Mouse (Mus musculus) spleen, adult 2 months (tissue): ENCODE results near the gene Atf1.

Experiments used
- CTCF ChIP-seq: fragments of 200-500 bp; IDR thresholded peaks from 2 replicates; pipeline ENCODE4 v1.5.1; 2011; ENCODE audit warnings: mild to moderate bottlenecking, inconsistent platforms; ENCODE audit not compliant: insufficient read depth, insufficient read length, insufficient replicate concordance; ENCODE audit errors: extremely low read depth
- POLR2A ChIP-seq: fragments of 200-500 bp; IDR thresholded peaks from 2 replicates; pipeline ENCODE4 v1.6.1; 2011; ENCODE audit warnings: low read depth, low read length, inconsistent platforms

GRCm38 (mm10) chr15:100186882-100187672, 40.5 kb upstream of the Atf1 start:
- no peak for TF ChIP-seq CTCF
- TF ChIP-seq POLR2A: no peak
